Mouse (Mus musculus) monocyte, adult 5-6 weeks (primary cell): ENCODE results near the gene Hoxb5. TPM values are rescaled to one million over a fixed set of nuclear protein-coding genes. Genes with fewer than 3 reads are reported as not detected.

ENCODE experiments used
- ATAC-seq: fragments of 153-309, 156-312 bp; replicated peaks from 2 replicates; pipeline ENCODE4 v1.8.0; 2017; ENCODE audit warnings: mild to moderate bottlenecking; ENCODE audit not compliant: low TSS enrichment, insufficient number of reproducible peaks, severe bottlenecking, poor library complexity, low FRiP score
- total RNA-seq: library from RNA; stranded (forward); fragments of 200-1000, 200-491, 200-594 nt; gene quantifications from 3 replicates; pipeline ENCODE4 v1.2.3, GENCODE M21; 2017

The Hoxb5 gene
- total RNA-seq = not detected in 3 replicates

GRCm38 (mm10) chr11:96303151-96304099 is at the start of gene Hoxb5:
TSS of gene Hoxb5 (plus strand) at chr11:96303336.
- peak; percentile 59; the same call in 1 of the 2 replicates for ATAC-seq

GRCm38 (mm10) chr11:96254221-96254620 is 48.9 kb upstream of the Hoxb5 start:
- ATAC-seq = no peak

- ATAC-seq = no peak
Observed at GRCm38 (mm10) chr11:96255111-96255995, 47.8 kb upstream of the Hoxb5 start.

- no peak for ATAC-seq
Observed at GRCm38 (mm10) chr11:96255996-96256445, 47.1 kb upstream of the Hoxb5 start.

- ATAC-seq = no peak
Observed at GRCm38 (mm10) chr11:96257141-96257540, 46.0 kb upstream of the Hoxb5 start.

GRCm38 (mm10) chr11:96259038-96259437 is 44.1 kb upstream of the Hoxb5 start:
- no peak for ATAC-seq

- ATAC-seq = no peak
Observed at GRCm38 (mm10) chr11:96259511-96259910, 43.6 kb upstream of the Hoxb5 start.

- no peak for ATAC-seq
Observed at GRCm38 (mm10) chr11:96260310-96260970, 42.7 kb upstream of the Hoxb5 start.

GRCm38 (mm10) chr11:96261323-96261890 is 41.7 kb upstream of the Hoxb5 start:
- ATAC-seq = no peak

- ATAC-seq = no peak
Observed at GRCm38 (mm10) chr11:96262262-96262830, 40.8 kb upstream of the Hoxb5 start.

- no peak for ATAC-seq
Observed at GRCm38 (mm10) chr11:96263636-96264389, 39.3 kb upstream of the Hoxb5 start.

- ATAC-seq = no peak
Observed at GRCm38 (mm10) chr11:96264390-96265020, 38.6 kb upstream of the Hoxb5 start.

- no peak for ATAC-seq
Observed at GRCm38 (mm10) chr11:96265954-96266353, 37.2 kb upstream of the Hoxb5 start.

- ATAC-seq = no peak
Observed at GRCm38 (mm10) chr11:96267021-96267920, 35.9 kb upstream of the Hoxb5 start.

- no peak for ATAC-seq
Observed at GRCm38 (mm10) chr11:96268031-96268745, 34.9 kb upstream of the Hoxb5 start.

- ATAC-seq = no peak
Observed at GRCm38 (mm10) chr11:96269869-96270268, 33.3 kb upstream of the Hoxb5 start.
